Comparison of ENCODE assay signal across 20 mouse cellular contexts in genomic region chr11:43727796-43728195, GRCm38 (mm10). TPM values are rescaled to one million over a fixed set of nuclear protein-coding genes. Genes with fewer than 3 reads are reported as not detected.
A peak's percentile ranks its signal among the peaks of the same experiment; 100 is the strongest.
DNase-seq lines count a peak whose midpoint lies in the region; ATAC-seq and TF ChIP-seq lines count a peak whose summit lies in the region.
"Had no signal": no experiment of that assay in that cellular context is flagged by ENCODE, and none has a peak within 500 bp of the region (broad histone marks: within the 10 kb centered on the region; RNA-seq: fewer than 3 reads in every experiment).

No protein-coding gene starts in this region.

- no peak overlapping the region for H3K9ac ChIP-seq in liver, postnatal 0 days (replicated peaks)
- no peak overlapping the region for H3K9ac ChIP-seq in liver, embryonic 16.5 days (ENCODE audit: low read depth, low read length)
- H3K9ac ChIP-seq: heart, embryonic 13.5 days; hindbrain, embryonic 14.5 days had no signal

- no peak; the same call in 1 of the 2 replicates for ATAC-seq in liver, postnatal 0 days
- ATAC-seq in G1E (ENCODE audit: extremely low read depth, insufficient number of reproducible peaks, low FRiP score, poor library complexity, severe bottlenecking), result peak; percentile 52; the same call in 1 of the 2 replicates
- ATAC-seq in liver, embryonic 16.5 days (ENCODE audit: low read depth), result peak; percentile 43
- ATAC-seq: forebrain, embryonic 16.5 days; intestine, postnatal 0 days had no signal

- H3K9me3 ChIP-seq in liver, postnatal 0 days (ENCODE audit: low read length), result no peaks in the 10 kb centered on the region
- no peaks in the 10 kb centered on the region for H3K9me3 ChIP-seq in G1E (replicated peaks)
- no peaks in the 10 kb centered on the region for H3K9me3 ChIP-seq in liver, embryonic 16.5 days (replicated peaks; ENCODE audit: control insufficient read depth, low read length)
- H3K9me3 ChIP-seq: heart, embryonic 13.5 days had no signal

- 0 out of 2 replicates have a peak, but pooled peaks cover 2% of the 10 kb centered on the region for H3K4me1 ChIP-seq in liver, postnatal 0 days (ENCODE audit: insufficient read depth)
- H3K4me1 ChIP-seq in G1E (ENCODE audit: insufficient read depth, low read depth, low read length), result 0 out of 2 replicates have a peak, but pooled peaks cover 4% of the 10 kb centered on the region
- H3K4me1 ChIP-seq in embryonic fibroblast, embryonic 13.5 days (ENCODE audit: control insufficient read depth, insufficient read depth, low read length), result peaks cover 10% of the 10 kb centered on the region
- H3K4me1 ChIP-seq in liver, embryonic 16.5 days (ENCODE audit: control insufficient read depth, low read depth, low read length), result no peaks in the 10 kb centered on the region
- H3K4me1 ChIP-seq: heart, embryonic 13.5 days had no signal

- H3K4me3 ChIP-seq in liver, postnatal 0 days (ENCODE audit: low read depth, low read length), result no peak overlapping the region
- H3K4me3 ChIP-seq in G1E (ENCODE audit: low read depth, low read length), result no peak overlapping the region
- no peak overlapping the region for H3K4me3 ChIP-seq in embryonic fibroblast, embryonic 13.5 days (ENCODE audit: insufficient read depth, low read length)
- H3K4me3 ChIP-seq in liver, embryonic 16.5 days (ENCODE audit: low read depth, low read length), result no peak overlapping the region
- H3K4me3 ChIP-seq in gastrocnemius, adult 2 months, result no peak overlapping the region
- H3K4me3 ChIP-seq: heart, embryonic 13.5 days; left cerebral cortex, adult 2 months had no signal

- no peak overlapping the region for H3K27ac ChIP-seq in liver, postnatal 0 days (ENCODE audit: low read depth)
- peak overlapping the region; percentile 7; the same call in 1 of the 2 replicates for H3K27ac ChIP-seq in embryonic fibroblast, embryonic 13.5 days (ENCODE audit: insufficient read depth, low read length)
- H3K27ac ChIP-seq in liver, embryonic 16.5 days (ENCODE audit: low read length), result no peak overlapping the region
- no peak overlapping the region for H3K27ac ChIP-seq in gastrocnemius, adult 2 months
- H3K27ac ChIP-seq: heart, embryonic 13.5 days; hindbrain, embryonic 14.5 days; left cerebral cortex, adult 2 months had no signal

- TF ChIP-seq CTCF in liver, postnatal 0 days (IDR thresholded peaks at IDR 0.05; ENCODE audit: low read depth), result no peak
- no peak for TF ChIP-seq CTCF in G1E (IDR thresholded peaks at IDR 0.05; ENCODE audit: low read depth, low read length)
- no peak for TF ChIP-seq CTCF in embryonic fibroblast, embryonic 13.5 days (IDR thresholded peaks at IDR 0.05; ENCODE audit: borderline replicate concordance, insufficient read depth, low read length)
- no peak for TF ChIP-seq CTCF in gastrocnemius, adult 2 months (IDR thresholded peaks at IDR 0.05)

- H3K4me2 ChIP-seq in liver, postnatal 0 days (ENCODE audit: low read depth, low read length), result no peak overlapping the region
- H3K4me2 ChIP-seq in liver, embryonic 16.5 days (ENCODE audit: low read depth, low read length), result no peak overlapping the region
- H3K4me2 ChIP-seq: heart, embryonic 13.5 days; hindbrain, embryonic 14.5 days had no signal

- peaks cover 28% of the 10 kb centered on the region for H3K36me3 ChIP-seq in liver, postnatal 0 days (replicated peaks; ENCODE audit: insufficient read depth, low read length)
- H3K36me3 ChIP-seq in G1E (replicated peaks), result peaks cover 86% of the 10 kb centered on the region
- peaks cover 8% of the 10 kb centered on the region for H3K36me3 ChIP-seq in liver, embryonic 16.5 days (ENCODE audit: control insufficient read depth, insufficient read depth)

- no peak for TF ChIP-seq POLR2A in embryonic fibroblast, embryonic 13.5 days (IDR thresholded peaks at IDR 0.05; ENCODE audit: low read depth, low read length)

- DNase-seq in liver, result peak; percentile 15
- no peak for DNase-seq in liver, postnatal 0 days
- DNase-seq in G1E (ENCODE audit: low spot score), result no peak
- DNase-seq in adrenal gland, postnatal 4 days (ENCODE audit: low spot score in 2 of 2), result no peak
- DNase-seq in gastrocnemius, adult 2 months, result no peak
- no peak for DNase-seq in adrenal gland, postnatal 36 days
- DNase-seq: adrenal gland, postnatal 25 days; cerebellum, adult 8-10 months; embryo, embryonic 11 days; lung, adult 18-20 months; midbrain, embryonic 14.5 days; spleen, adult 18-20 months; thymus, postnatal 4 days had no signal

- no peaks in the 10 kb centered on the region for H3K27me3 ChIP-seq in liver, postnatal 0 days (ENCODE audit: insufficient read depth, low read length)
- no peaks in the 10 kb centered on the region for H3K27me3 ChIP-seq in G1E (ENCODE audit: insufficient read depth, low read length)
- no peaks in the 10 kb centered on the region for H3K27me3 ChIP-seq in liver, embryonic 16.5 days (ENCODE audit: control insufficient read depth, insufficient read depth, low read depth, low read length)
- H3K27me3 ChIP-seq: heart, embryonic 13.5 days had no signal

- WGBS in liver, postnatal 0 days (ENCODE audit: insufficient replicate concordance), result 33% methylated on average over 7 of the region's 7 CpGs
- 14% methylated on average over 7 of the region's 7 CpGs for WGBS in liver, embryonic 16.5 days (ENCODE audit: insufficient replicate concordance)

- no peak for TF ChIP-seq EP300 in liver, postnatal 0 days (IDR thresholded peaks at IDR 0.05; ENCODE audit: low read depth)

- intact Hi-C loops in gastrocnemius, adult 2 months (cut with DNase I), result no loop called here

RNA-seq across cellular contexts. Expression of gene Ttc1, which starts 20.0 kb away (rescaled TPM):
- polyA plus RNA-seq in liver, postnatal 0 days (2015; fragmentation: Nextera tagmentation; extraction: Ambion mirVana), result 31.8 and 33.4 TPM in 2 replicates
- 84.7 and 85.4 TPM in 2 replicates for total RNA-seq in G1E (2014; fragmentation: Nextera tagmentation)
- 83.9 and 88.3 TPM in 2 replicates for total RNA-seq in G1E (2017)
- 14.0 and 19.9 TPM in 2 replicates for polyA plus RNA-seq in G1E (2012)
- 44.0 and 49.5 TPM in 2 replicates for polyA plus RNA-seq in embryonic fibroblast, embryonic 13.5 days (2011; ENCODE audit: insufficient read length, low read depth, missing spikeins)
- 29.2 and 30.2 TPM in 2 replicates for polyA plus RNA-seq in liver, embryonic 16.5 days (2015; fragmentation: Nextera tagmentation; extraction: Ambion mirVana)
- total RNA-seq in adrenal gland, postnatal 4 days (2021), result 10 to 100 TPM; 50.8 to 55.9 TPM
- total RNA-seq in gastrocnemius, adult 2 months (2021), result 10 to 100 TPM; 57.7 to 68.8 TPM
- total RNA-seq in adrenal gland, postnatal 36 days (2021), result 10 to 100 TPM; 60.6 to 66.6 TPM

RNA-seq across cellular contexts. Expression of gene Pwwp2a, which starts 46.0 kb away (rescaled TPM):
- 6.9 and 7.1 TPM in 2 replicates for polyA plus RNA-seq in liver, postnatal 0 days (2015; fragmentation: Nextera tagmentation; extraction: Ambion mirVana)
- total RNA-seq in G1E (2014; fragmentation: Nextera tagmentation) (73.2 and 79.8 TPM in 2 replicates), G1E (2017) (28.2 and 38.2 TPM in 2 replicates)
- polyA plus RNA-seq in G1E (2012), result 5.2 and 6.6 TPM in 2 replicates
- polyA plus RNA-seq in embryonic fibroblast, embryonic 13.5 days (2011; ENCODE audit: insufficient read length, low read depth, missing spikeins), result 23.9 and 27.6 TPM in 2 replicates
- 4.3 and 4.6 TPM in 2 replicates for polyA plus RNA-seq in liver, embryonic 16.5 days (2015; fragmentation: Nextera tagmentation; extraction: Ambion mirVana)
- 10 to 100 TPM; 51.0 to 53.4 TPM for total RNA-seq in adrenal gland, postnatal 4 days (2021)
- 10 to 100 TPM; 16.0 to 17.9 TPM for total RNA-seq in gastrocnemius, adult 2 months (2021)
- 10 to 100 TPM; 32.4 to 37.3 TPM for total RNA-seq in adrenal gland, postnatal 36 days (2021)
